Comparison of ENCODE assay signal across 8 mouse cellular contexts in the genomic region with DNA sequence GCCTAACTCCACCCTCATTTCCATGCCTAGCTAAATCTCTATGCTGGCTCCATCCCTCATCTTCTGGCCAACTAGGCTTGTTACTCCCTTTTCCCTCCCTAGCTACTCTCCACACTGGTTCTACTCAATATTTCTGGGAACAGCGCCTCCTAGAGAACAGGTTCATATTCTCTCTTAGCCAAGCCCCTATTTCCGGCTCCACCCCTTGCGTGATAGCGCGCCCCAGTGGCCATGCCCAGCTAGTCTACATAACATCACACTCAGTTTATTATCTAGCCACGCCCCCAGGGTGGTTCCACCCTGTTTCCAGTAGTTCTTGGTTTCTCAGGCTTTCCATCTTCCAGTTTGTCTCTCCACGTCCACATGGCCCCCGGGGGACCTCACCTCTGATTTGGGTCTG. TPM values are rescaled to one million over a fixed set of nuclear protein-coding genes. Genes with fewer than 3 reads are reported as not detected.
DNase-seq lines count a peak whose midpoint lies in the region; ATAC-seq and TF ChIP-seq lines count a peak whose summit lies in the region.

No protein-coding gene starts in this region.

- TF ChIP-seq POLR2A in cortical plate, adult 2 months (IDR thresholded peaks at IDR 0.05; ENCODE audit: extremely low read depth, insufficient read depth, low read length) = no peak

- H3K9ac ChIP-seq in hindbrain, embryonic 16.5 days (ENCODE audit: low read depth, low read length) = no peak overlapping the region

- peaks cover 49% of the 10 kb centered on the region for H3K4me1 ChIP-seq in hindbrain, embryonic 10.5 days (replicated peaks)
- peaks cover 11% of the 10 kb centered on the region for H3K4me1 ChIP-seq in hindbrain, embryonic 16.5 days (ENCODE audit: control insufficient read depth, insufficient read depth, low read depth, low read length)
- peaks cover 2% of the 10 kb centered on the region; the same call in 1 of the 2 replicates for H3K4me1 ChIP-seq in cortical plate, adult 2 months (ENCODE audit: control insufficient read depth, insufficient read depth, low read length)
- H3K4me1 ChIP-seq in megakaryocyte, embryonic 14.5 days = peaks cover 75% of the 10 kb centered on the region

- TF ChIP-seq CTCF in cortical plate, adult 2 months (IDR thresholded peaks at IDR 0.05; ENCODE audit: extremely low read depth, insufficient read depth, low read length) = peak; percentile 73

- H3K4me2 ChIP-seq in hindbrain, embryonic 16.5 days (ENCODE audit: low read length) = no peak overlapping the region

- peaks cover 14% of the 10 kb centered on the region for H3K36me3 ChIP-seq in hindbrain, embryonic 10.5 days
- peaks cover 8% of the 10 kb centered on the region for H3K36me3 ChIP-seq in hindbrain, embryonic 16.5 days (ENCODE audit: control insufficient read depth, insufficient read depth, low read length)
- H3K36me3 ChIP-seq in megakaryocyte, embryonic 14.5 days (replicated peaks; ENCODE audit: low read length) = no peaks in the 10 kb centered on the region

- no peak overlapping the region for H3K27ac ChIP-seq in hindbrain, embryonic 10.5 days
- no peak overlapping the region for H3K27ac ChIP-seq in hindbrain, embryonic 16.5 days (ENCODE audit: low read depth, low read length)
- H3K27ac ChIP-seq in cortical plate, adult 2 months (ENCODE audit: insufficient read depth, low read length) = no peak overlapping the region

- peak; percentile 79 for DNase-seq in hindbrain, embryonic 10.5 days (ENCODE audit: low spot score)
- DNase-seq in gastrocnemius, adult 8-10 months (ENCODE audit: low spot score in 2 of 2) = peak; percentile 73 to 78
- DNase-seq in induced T-regulatory cell, adult 2 months (ENCODE audit: low read depth) = peak; percentile 98
- peak; percentile 49 to 74 for DNase-seq in left cerebral cortex, adult 8-10 months (ENCODE audit: low spot score in 2 of 2)
- DNase-seq in right cerebral cortex, postnatal 14 days = peak; percentile 83

- 5% methylated on average over 8 of the region's 8 CpGs for WGBS in hindbrain, embryonic 10.5 days
- WGBS in hindbrain, embryonic 16.5 days = 4% methylated on average over 8 of the region's 8 CpGs

- H3K9me3 ChIP-seq in hindbrain, embryonic 10.5 days = no peaks in the 10 kb centered on the region
- H3K9me3 ChIP-seq in hindbrain, embryonic 16.5 days (ENCODE audit: control insufficient read depth, low read length) = no peaks in the 10 kb centered on the region
- no peaks in the 10 kb centered on the region for H3K9me3 ChIP-seq in megakaryocyte, embryonic 14.5 days

- H3K4me3 ChIP-seq in hindbrain, embryonic 10.5 days = peak overlapping the region; percentile 63
- no peak overlapping the region for H3K4me3 ChIP-seq in hindbrain, embryonic 16.5 days (ENCODE audit: low read length)
- H3K4me3 ChIP-seq in cortical plate, adult 2 months (ENCODE audit: insufficient read depth, low read length) = no peak overlapping the region
- peak overlapping the region; percentile 91 for H3K4me3 ChIP-seq in megakaryocyte, embryonic 14.5 days (replicated peaks)

- no peak; the same call in 1 of the 2 replicates for ATAC-seq in hindbrain, embryonic 16.5 days

- H3K27me3 ChIP-seq in hindbrain, embryonic 10.5 days (ENCODE audit: insufficient read depth, poor library complexity, severe bottlenecking) = peaks cover 35% of the 10 kb centered on the region
- H3K27me3 ChIP-seq in hindbrain, embryonic 16.5 days (replicated peaks; ENCODE audit: control insufficient read depth, insufficient read depth, low read length) = no peaks in the 10 kb centered on the region; the same call in 1 of the 2 replicates
- peaks cover 70% of the 10 kb centered on the region for H3K27me3 ChIP-seq in megakaryocyte, embryonic 14.5 days (replicated peaks)

RNA-seq across cellular contexts. Expression of a gene that starts 6.2 kb away (rescaled TPM):
- 0.36 and 0.42 TPM in 2 replicates for polyA plus RNA-seq in hindbrain, embryonic 10.5 days (2016; fragmentation: Nextera tagmentation; extraction: Ambion mirVana)
- polyA plus RNA-seq in hindbrain, embryonic 16.5 days (2015; fragmentation: Nextera tagmentation; extraction: Ambion mirVana) = 0.28 and 0.72 TPM in 2 replicates
- 0.35 and 0.55 TPM in 2 replicates for polyA plus RNA-seq in cortical plate, adult 2 months (2012; rRNA removed)
- total RNA-seq in gastrocnemius, adult 8-10 months (2022) = 100 to 1,000 TPM; 700 to 858 (median 833) TPM
- total RNA-seq in left cerebral cortex, adult 8-10 months (2022) = 1 to 10 TPM in 1 of 4 experiments, under 1 TPM in 3; 0.26 to 1.1 (median 0.78) TPM
- polyA plus RNA-seq in megakaryocyte, embryonic 14.5 days (2012; ENCODE audit: insufficient read depth, low replicate concordance) = not detected in 2 replicates

RNA-seq across cellular contexts. Expression of a gene that starts 7.7 kb away (rescaled TPM):
- 10.5 and 12.5 TPM in 2 replicates for polyA plus RNA-seq in hindbrain, embryonic 10.5 days (2016; fragmentation: Nextera tagmentation; extraction: Ambion mirVana)
- polyA plus RNA-seq in hindbrain, embryonic 16.5 days (2015; fragmentation: Nextera tagmentation; extraction: Ambion mirVana) = 13.3 and 14.2 TPM in 2 replicates
- polyA plus RNA-seq in cortical plate, adult 2 months (2012; rRNA removed) = 29.1 and 35.1 TPM in 2 replicates
- 10 to 100 TPM; 30.7 to 35.6 (median 32.0) TPM for total RNA-seq in gastrocnemius, adult 8-10 months (2022)
- 10 to 100 TPM; 23.9 to 27.8 (median 25.1) TPM for total RNA-seq in left cerebral cortex, adult 8-10 months (2022)
- polyA plus RNA-seq in megakaryocyte, embryonic 14.5 days (2012; ENCODE audit: insufficient read depth, low replicate concordance) = 7.6 TPM in 1 of 2 replicates, not detected in the other

RNA-seq across cellular contexts. Expression of a gene that starts 25.5 kb away (rescaled TPM):
- 8.4 and 12.9 TPM in 2 replicates for polyA plus RNA-seq in hindbrain, embryonic 10.5 days (2016; fragmentation: Nextera tagmentation; extraction: Ambion mirVana)
- polyA plus RNA-seq in hindbrain, embryonic 16.5 days (2015; fragmentation: Nextera tagmentation; extraction: Ambion mirVana) = 28.5 and 28.6 TPM in 2 replicates
- polyA plus RNA-seq in cortical plate, adult 2 months (2012; rRNA removed) = 164 and 167 TPM in 2 replicates
- under 1 TPM in 3 of 4 experiments, not detected in 1; 0.07 to 0.24 (median 0.09) TPM for total RNA-seq in gastrocnemius, adult 8-10 months (2022)
- 100 to 1,000 TPM; 137 to 162 (median 150) TPM for total RNA-seq in left cerebral cortex, adult 8-10 months (2022)
- 0.79 TPM in 1 of 2 replicates, not detected in the other for polyA plus RNA-seq in megakaryocyte, embryonic 14.5 days (2012; ENCODE audit: insufficient read depth, low replicate concordance)

RNA-seq across cellular contexts. Expression of a gene that starts 29.1 kb away (rescaled TPM):
- polyA plus RNA-seq in hindbrain, embryonic 10.5 days (2016; fragmentation: Nextera tagmentation; extraction: Ambion mirVana) = 0.89 and 1.5 TPM in 2 replicates
- polyA plus RNA-seq in hindbrain, embryonic 16.5 days (2015; fragmentation: Nextera tagmentation; extraction: Ambion mirVana) = 41.4 and 70.3 TPM in 2 replicates
- 336 TPM in 2 replicates for polyA plus RNA-seq in cortical plate, adult 2 months (2012; rRNA removed)
- total RNA-seq in gastrocnemius, adult 8-10 months (2022) = not detected
- 100 to 1,000 TPM; 139 to 172 (median 159) TPM for total RNA-seq in left cerebral cortex, adult 8-10 months (2022)
- polyA plus RNA-seq in megakaryocyte, embryonic 14.5 days (2012; ENCODE audit: insufficient read depth, low replicate concordance) = 4.1 TPM in 1 of 2 replicates, not detected in the other

RNA-seq across cellular contexts. Expression of a gene that starts 54.2 kb away (rescaled TPM):
- polyA plus RNA-seq in hindbrain, embryonic 10.5 days (2016; fragmentation: Nextera tagmentation; extraction: Ambion mirVana) = 223 and 271 TPM in 2 replicates
- polyA plus RNA-seq in hindbrain, embryonic 16.5 days (2015; fragmentation: Nextera tagmentation; extraction: Ambion mirVana) = 144 and 161 TPM in 2 replicates
- 720 and 793 TPM in 2 replicates for polyA plus RNA-seq in cortical plate, adult 2 months (2012; rRNA removed)
- 10 to 100 TPM; 45.4 to 74.5 (median 59.9) TPM for total RNA-seq in gastrocnemius, adult 8-10 months (2022)
- 100 to 1,000 TPM; 295 to 398 (median 356) TPM for total RNA-seq in left cerebral cortex, adult 8-10 months (2022)
- 154 and 515 TPM in 2 replicates for polyA plus RNA-seq in megakaryocyte, embryonic 14.5 days (2012; ENCODE audit: insufficient read depth, low replicate concordance)

Comparison
In these comparisons a context has a peak if more than half of its experiments do, and no peak if none do; other contexts are left out.
1. H3K4me3 ChIP-seq: peak in hindbrain, embryonic 10.5 days (single experiment) and megakaryocyte, embryonic 14.5 days (single experiment); none in hindbrain, embryonic 16.5 days (single experiment) and cortical plate, adult 2 months (single experiment).
2. Peak in every context shown above with its lines, with median percentiles within 50 percentile points of each other: DNase-seq.